Mouse (Mus musculus) embryonic stem cell, embryonic (primary cell): ENCODE data around the gene Agbl4.

ENCODE experiments used
- CTCF ChIA-PET, 4 experiments: fragments of 300-600 bp in 2 of 4; fragments of 350-600 bp in 2 of 4; sonication (Branson Sonifier 250); formaldehyde crosslinking; loops; one replicate each; lab custom pipeline; 2022; ENCODE audit warnings: inconsistent platforms in 2 of 4; lab: Charles Lee
- POLR2A ChIA-PET, 4 experiments: fragments of 300-600 bp in 2 of 4; fragments of 350-600 bp in 2 of 4; sonication (Branson Sonifier 250); formaldehyde crosslinking; loops; one replicate each; lab custom pipeline; 2022; ENCODE audit warnings: antibody characterized with exemption in 4 of 4, inconsistent platforms in 1 of 4; lab: Charles Lee

Agbl4 gene

GRCm38 (mm10) chr4:110397618-110398045, at the start of gene Agbl4:
Agbl4 (plus strand) TSS chr4:110397661.
- ChIA-PET POLR2A (interaction anchor here in 3 of 4 experiments (0.5 to 0.9 kb wide), 4 partner anchors 9 to 607 kb away, joined by 3 to 6 read pairs (median 4); no protein-coding TSS in a partner anchor), CTCF (interaction anchor here in 1 of 4 experiments (1.0 kb wide), 1 partner anchor 15 kb away, joined by 6 read pairs; no protein-coding TSS in a partner anchor)

- POLR2A ChIA-PET = interaction anchor here in 1 of 4 experiments (0.7 to 0.9 kb wide), 3 partner anchors 10 to 29 kb away, joined by 3 to 5 read pairs (median 3); no protein-coding TSS in a partner anchor
- CTCF ChIA-PET = interaction anchor here in 3 of 4 experiments (0.6 to 1.3 kb wide), 4 partner anchors 23 to 1194 kb away, joined by 3 to 5 read pairs (median 4); no protein-coding TSS in a partner anchor
Observed at GRCm38 (mm10) chr4:110350856-110351177, 46.6 kb upstream of the Agbl4 start.

GRCm38 (mm10) chr4:110351178-110352000, 46.1 kb upstream of the Agbl4 start, which contains the start of gene Elavl4:
Elavl4 (minus strand) TSS chr4:110351909.
- ChIA-PET CTCF (interaction anchor here in 3 of 4 experiments (0.6 to 1.3 kb wide), 5 partner anchors 12 to 1194 kb away, joined by 3 to 5 read pairs (median 4); no protein-coding TSS in a partner anchor), POLR2A (interaction anchor here in 1 of 4 experiments (0.7 to 1.3 kb wide), 4 partner anchors 11 to 29 kb away, joined by 3 to 7 read pairs (median 4); no protein-coding TSS in a partner anchor)

GRCm38 (mm10) chr4:110352001-110352369, 45.5 kb upstream of the Agbl4 start:
- ChIA-PET CTCF (interaction anchor here in 3 of 4 experiments (0.6 to 1.0 kb wide), 3 partner anchors 13 to 1517 kb away, joined by 3 read pairs; partner anchors contain the start of gene Txndc12 (in 1 of the 3)), POLR2A (interaction anchor here in 1 of 4 experiments (1.3 kb wide), 1 partner anchor 18 kb away, joined by 7 read pairs; no protein-coding TSS in a partner anchor)

GRCm38 (mm10) chr4:110360568-110360967, 36.9 kb upstream of the Agbl4 start:
- POLR2A ChIA-PET = no interaction called here

GRCm38 (mm10) chr4:110396221-110396620, 1.2 kb upstream of the Agbl4 start:
- ChIA-PET CTCF (no interaction called here), POLR2A (no interaction called here)

More at GRCm38 (mm10) chr4:110360568-110360967, 36.9 kb upstream of the Agbl4 start:
- CTCF ChIA-PET = interaction anchor here in 1 of 4 experiments (0.5 kb wide), 1 partner anchor 726 kb away, joined by 5 read pairs; no protein-coding TSS in a partner anchor

- ChIA-PET CTCF (interaction anchor here in 1 of 4 experiments (0.7 kb wide), 1 partner anchor 989 kb away, joined by 7 read pairs; no protein-coding TSS in a partner anchor), POLR2A (no interaction called here)
Observed at GRCm38 (mm10) chr4:110420306-110420705, 22.8 kb downstream of the Agbl4 start.

- ChIA-PET POLR2A (no interaction called here), CTCF (no interaction called here)
Observed at GRCm38 (mm10) chr4:110427653-110428052, 30.2 kb downstream of the Agbl4 start.

GRCm38 (mm10) chr4:110494371-110494770, 96.9 kb downstream of the Agbl4 start:
- CTCF ChIA-PET = interaction anchor here in 2 of 4 experiments (0.6 to 1.2 kb wide), 2 partner anchors 366 to 444 kb away, joined by 3 to 4 read pairs; no protein-coding TSS in a partner anchor
- POLR2A ChIA-PET = no interaction called here

- CTCF ChIA-PET = no interaction called here
- POLR2A ChIA-PET = no interaction called here
Observed at GRCm38 (mm10) chr4:110529804-110530203, 132.3 kb downstream of the Agbl4 start.

GRCm38 (mm10) chr4:110549223-110549622, 151.8 kb downstream of the Agbl4 start:
- ChIA-PET POLR2A (interaction anchor here in 1 of 4 experiments (0.5 kb wide), 1 partner anchor 269 kb away, joined by 3 read pairs; no protein-coding TSS in a partner anchor), CTCF (no interaction called here)

- ChIA-PET POLR2A (no interaction called here), CTCF (no interaction called here)
Observed at GRCm38 (mm10) chr4:110597726-110598283, 200.3 kb downstream of the Agbl4 start.

GRCm38 (mm10) chr4:110641417-110641816, 244.0 kb downstream of the Agbl4 start:
- POLR2A ChIA-PET = no interaction called here
- CTCF ChIA-PET = interaction anchor here in 2 of 4 experiments (0.7 kb wide), 2 partner anchors 603 to 1113 kb away, joined by 3 read pairs; no protein-coding TSS in a partner anchor

GRCm38 (mm10) chr4:110662940-110663339, 265.5 kb downstream of the Agbl4 start:
- POLR2A ChIA-PET = no interaction called here
- CTCF ChIA-PET = no interaction called here

- ChIA-PET POLR2A (no interaction called here), CTCF (no interaction called here)
Observed at GRCm38 (mm10) chr4:110674121-110674520, 276.7 kb downstream of the Agbl4 start.

- CTCF ChIA-PET = no interaction called here
- POLR2A ChIA-PET = no interaction called here
Observed at GRCm38 (mm10) chr4:110735141-110735540, 337.7 kb downstream of the Agbl4 start.

GRCm38 (mm10) chr4:110757941-110758340, 360.5 kb downstream of the Agbl4 start:
- ChIA-PET CTCF (no interaction called here), POLR2A (no interaction called here)

GRCm38 (mm10) chr4:110788596-110788995, 391.1 kb downstream of the Agbl4 start:
- CTCF ChIA-PET = interaction anchor here in 1 of 4 experiments (0.6 kb wide), 1 partner anchor 113 kb away, joined by 3 read pairs; no protein-coding TSS in a partner anchor
- POLR2A ChIA-PET = no interaction called here

GRCm38 (mm10) chr4:110799902-110800301, 402.4 kb downstream of the Agbl4 start:
- CTCF ChIA-PET = interaction anchor here in 1 of 4 experiments (0.6 kb wide), 1 partner anchor 77 kb away, joined by 3 read pairs; no protein-coding TSS in a partner anchor
- POLR2A ChIA-PET = interaction anchor here in 1 of 4 experiments (0.8 kb wide), 1 partner anchor 63 kb away, joined by 4 read pairs; no protein-coding TSS in a partner anchor
